27 mouse cellular contexts compared by ENCODE assay signal in the genomic region with DNA sequence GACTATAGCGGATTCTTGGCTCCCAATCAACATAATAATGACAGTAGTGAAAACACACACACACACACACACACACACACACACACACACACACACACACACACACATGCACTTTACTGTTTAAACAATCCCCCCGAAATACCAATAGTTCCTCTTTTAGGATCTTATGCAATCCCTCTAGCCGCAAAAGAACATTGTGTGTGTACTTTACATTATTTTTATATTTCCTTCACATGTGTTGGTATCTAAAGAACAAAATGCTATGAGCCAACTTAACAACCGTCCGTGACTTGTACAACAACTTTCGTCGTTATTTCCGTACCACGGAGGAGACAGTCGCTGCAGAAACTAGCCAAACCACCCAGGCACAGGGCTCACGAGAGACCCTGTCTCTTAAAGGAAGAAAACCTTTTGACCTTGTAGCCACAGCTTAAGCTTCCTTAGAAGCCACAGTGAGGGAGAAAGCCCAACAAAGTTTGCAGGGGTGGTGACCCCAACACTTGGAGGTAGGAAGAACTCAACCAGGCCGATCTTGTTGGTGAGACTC. TPM values are rescaled to one million over a fixed set of nuclear protein-coding genes. Genes with fewer than 3 reads are reported as not detected.
DNase-seq lines count a peak whose midpoint lies in the region; ATAC-seq and TF ChIP-seq lines count a peak whose summit lies in the region.
"Had no signal": no experiment of that assay in that cellular context is flagged by ENCODE, and none has a peak within 500 bp of the region (broad histone marks: within the 10 kb centered on the region; RNA-seq: fewer than 3 reads in every experiment).

No protein-coding gene starts in this region.

- peak; percentile 11 to 54 for DNase-seq in left cerebral cortex, postnatal 14 days (ENCODE audit: low spot score in 2 of 2)
- no peak for DNase-seq in left cerebral cortex, postnatal 36 days (ENCODE audit: low spot score in 2 of 2)
- DNase-seq in spleen, adult 2 months (ENCODE audit: low read depth in 1 of 2, low spot score in 2 of 2) = no peak
- DNase-seq in spleen, adult 12 weeks (ENCODE audit: low spot score) = no peak
- DNase-seq in right cerebral cortex, postnatal 14 days = no peak
- DNase-seq in urinary bladder, postnatal 14 days (ENCODE audit: low spot score) = no peak
- DNase-seq: adrenal gland, adult 8-10 months; cerebellum, postnatal 14 days; embryo, embryonic 11 days; gastrocnemius, postnatal 10 days; kidney, adult 11 months; kidney, postnatal 36 days; layer of hippocampus, adult 9-11 months; lung, adult 18-20 months; right cerebral cortex, postnatal 25 days; thymus, postnatal 4 days had no signal

- no peaks in the 10 kb centered on the region for H3K36me3 ChIP-seq in spleen, adult 2 months (ENCODE audit: control insufficient read depth, insufficient read depth, low read length)
- H3K36me3 ChIP-seq: hindbrain, embryonic 13.5 days; kidney, embryonic 15.5 days; midbrain, embryonic 12.5 days; stomach, embryonic 15.5 days had no signal

- 11% methylated on average over 12 of the region's 12 CpGs for WGBS in spleen, adult 2 months

- no peak for TF ChIP-seq POLR2A in spleen, adult 2 months (IDR thresholded peaks at IDR 0.05; ENCODE audit: low read depth, low read length)

- H3K4me1 ChIP-seq in spleen, adult 2 months (ENCODE audit: control insufficient read depth, insufficient read depth, insufficient read length) = peaks cover 6% of the 10 kb centered on the region; the same call in 1 of the 2 replicates
- H3K4me1 ChIP-seq: forebrain, embryonic 13.5 days; hindbrain, embryonic 13.5 days; kidney, embryonic 15.5 days; midbrain, embryonic 12.5 days; stomach, embryonic 15.5 days had no signal

- peak overlapping the region; percentile 63 for H3K27ac ChIP-seq in spleen, adult 2 months (ENCODE audit: insufficient read depth, low read length)
- H3K27ac ChIP-seq: forebrain, embryonic 13.5 days; hindbrain, embryonic 13.5 days; kidney, embryonic 15.5 days; left cerebral cortex, adult 2 months; midbrain, embryonic 12.5 days; stomach, embryonic 15.5 days had no signal

- ATAC-seq in common myeloid progenitor, adult 5-6 weeks (replicated peaks; ENCODE audit: low read depth, poor library complexity, severe bottlenecking) = peak; percentile 74
- peak; percentile 49; the same call in 1 of the 2 replicates for ATAC-seq in neutrophil, adult 5-6 weeks (ENCODE audit: extremely low read depth, insufficient number of reproducible peaks, low FRiP score, poor library complexity, severe bottlenecking)
- ATAC-seq: activated CD4-positive, CD25-positive, alpha-beta regulatory T cell, adult 4 months; forebrain, embryonic 13.5 days had no signal

- H3K4me3 ChIP-seq in spleen, adult 2 months (ENCODE audit: extremely low read depth, insufficient read depth, insufficient read length) = no peak overlapping the region
- H3K4me3 ChIP-seq: forebrain, embryonic 13.5 days; hindbrain, embryonic 13.5 days; kidney, embryonic 15.5 days; left cerebral cortex, adult 2 months; midbrain, embryonic 12.5 days; stomach, embryonic 15.5 days had no signal

- no peaks in the 10 kb centered on the region for H3K27me3 ChIP-seq in spleen, adult 2 months (ENCODE audit: control insufficient read depth, insufficient read depth, low read length)

- no peak for TF ChIP-seq CTCF in spleen, adult 2 months (IDR thresholded peaks at IDR 0.05; ENCODE audit: extremely low read depth, insufficient read depth, insufficient read length, insufficient replicate concordance)

- intact Hi-C loops in left cerebral cortex, postnatal 14 days (cut with DNase I) = no loop called here
- intact Hi-C loops in left cerebral cortex, postnatal 36 days (cut with DNase I) = no loop called here

RNA-seq across cellular contexts. Expression of gene Flt3, which starts 7.5 kb away (rescaled TPM):
- 1 to 10 TPM; 3.7 to 4.4 TPM for total RNA-seq in left cerebral cortex, postnatal 14 days (2021)
- total RNA-seq in left cerebral cortex, postnatal 36 days (2021) = 1 to 10 TPM; 4.8 to 7.0 TPM
- 6.5 and 7.1 TPM in 2 replicates for polyA plus RNA-seq in spleen, adult 2 months (2012; rRNA removed)
- total RNA-seq in common myeloid progenitor, adult 5-6 weeks (2017) = 100 and 112 TPM in 2 replicates
- total RNA-seq in neutrophil, adult 5-6 weeks (2017) = 2.0 and 2.1 TPM in 2 replicates
- total RNA-seq: MEL had no signal
- polyA plus RNA-seq: heart, embryonic 14.5 days had no signal

RNA-seq across cellular contexts. Expression of gene Pan3, which starts 37.2 kb away (rescaled TPM):
- total RNA-seq in left cerebral cortex, postnatal 14 days (2021) = 10 to 100 TPM; 74.0 to 85.7 TPM
- 100 to 1,000 TPM in 1 of 2 experiments, 10 to 100 TPM in 1; 67.8 to 105 TPM for total RNA-seq in left cerebral cortex, postnatal 36 days (2021)
- polyA plus RNA-seq in spleen, adult 2 months (2012; rRNA removed) = 31.7 and 37.7 TPM in 2 replicates
- total RNA-seq in common myeloid progenitor, adult 5-6 weeks (2017) = 240 and 264 TPM in 2 replicates
- total RNA-seq in neutrophil, adult 5-6 weeks (2017) = 313 and 342 TPM in 2 replicates

Comparison
In these comparisons a context has a peak if more than half of its experiments do, and no peak if none do; other contexts are left out.
1. DNase-seq: peak in left cerebral cortex, postnatal 14 days (2 of 2); none in left cerebral cortex, postnatal 36 days (0 of 2), spleen, adult 2 months (0 of 2), spleen, adult 12 weeks (single experiment), right cerebral cortex, postnatal 14 days (single experiment) and urinary bladder, postnatal 14 days (single experiment).
2. RNA of gene Flt3, which starts 7.5 kb away (total RNA-seq): 100 to 112 TPM in common myeloid progenitor, adult 5-6 weeks; 4.8 to 7.0 TPM in left cerebral cortex, postnatal 36 days, 3.7 to 4.4 TPM in left cerebral cortex, postnatal 14 days and 2.0 to 2.1 TPM in neutrophil, adult 5-6 weeks; every median in the first group is over 10 times any median in the second.